Mouse (Mus musculus): ENCODE measurements around the gene Rnf34. TPM values are rescaled to one million over a fixed set of nuclear protein-coding genes. Genes with fewer than 3 reads are reported as not detected.
A peak's percentile ranks its signal among the peaks of the same experiment; 100 is the strongest.

Gene Rnf34
- polyA plus RNA-seq, 1 experiment from 2014 or later: 33.3 TPM

- no peak; the same call in 1 of the 2 replicates for TF ChIP-seq CTCF (IDR thresholded peaks at IDR 0.05; ENCODE audit: low read depth)
- no peak overlapping the region for H3K27ac ChIP-seq
- H3K4me1 ChIP-seq (replicated peaks; ENCODE audit: insufficient read depth, low read length): peaks cover 3% of the 10 kb centered on the region; the same call in 1 of the 2 replicates
- WGBS: 52% methylated on average over 3 of the region's 3 CpGs
- no peak overlapping the region for H3K4me2 ChIP-seq (ENCODE audit: low read length)
- H3K36me3 ChIP-seq (ENCODE audit: insufficient read depth, low read length): no peaks in the 10 kb centered on the region
- no peak for ATAC-seq (replicated peaks; ENCODE audit: low FRiP score, low read depth)
- H3K27me3 ChIP-seq (ENCODE audit: insufficient read depth, low read length): no peaks in the 10 kb centered on the region
- H3K4me3 ChIP-seq (replicated peaks; ENCODE audit: low read depth, low read length): no peak overlapping the region
- no peaks in the 10 kb centered on the region for H3K9me3 ChIP-seq (replicated peaks; ENCODE audit: low read length)
- peak; percentile 16 for DNase-seq (ENCODE audit: low spot score)
- no peak overlapping the region for H3K9ac ChIP-seq (ENCODE audit: low read depth, low read length)
These were observed 6.0 kb downstream of the Rnf34 start for GRCm38 (mm10) chr5:122855858-122856257.

DNA sequence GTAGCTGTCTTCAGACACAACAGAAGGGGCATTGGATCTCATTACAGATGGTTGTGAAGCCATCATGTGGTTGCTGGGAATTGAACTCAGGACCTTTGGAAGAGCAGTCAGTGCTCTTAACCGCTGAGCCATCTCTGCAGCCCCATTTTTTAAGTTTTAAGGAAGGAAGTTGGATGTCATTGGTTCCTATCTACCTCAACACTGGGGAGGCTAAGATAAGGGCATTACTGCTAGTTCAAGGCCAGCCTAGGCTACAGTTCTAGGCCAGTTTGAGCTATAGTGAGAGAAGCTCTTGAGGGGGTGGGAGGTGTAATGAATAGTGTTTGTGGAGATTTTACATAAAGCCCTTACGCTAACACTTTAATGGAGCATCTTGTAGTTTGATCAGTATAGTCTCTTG, 13.2 kb downstream of the Rnf34 start:
- no peak for TF ChIP-seq CTCF (IDR thresholded peaks at IDR 0.05; ENCODE audit: low read depth)
- no peak overlapping the region for H3K4me2 ChIP-seq (ENCODE audit: low read length)
- no peaks in the 10 kb centered on the region for H3K4me1 ChIP-seq (replicated peaks; ENCODE audit: insufficient read depth, low read length)
- no peak overlapping the region for H3K9ac ChIP-seq (ENCODE audit: low read depth, low read length)
- H3K9me3 ChIP-seq (replicated peaks; ENCODE audit: low read length): no peaks in the 10 kb centered on the region
- DNase-seq (ENCODE audit: low spot score) (no peak), ATAC-seq (replicated peaks; ENCODE audit: low FRiP score, low read depth) (no peak)
- H3K27ac ChIP-seq: no peak overlapping the region
- WGBS: 95% methylated on average over 2 of the region's 2 CpGs
- H3K4me3 ChIP-seq (replicated peaks; ENCODE audit: low read depth, low read length): no peak overlapping the region
- peaks cover 20% of the 10 kb centered on the region; the same call in 1 of the 2 replicates for H3K36me3 ChIP-seq (ENCODE audit: insufficient read depth, low read length)
- H3K27me3 ChIP-seq (ENCODE audit: insufficient read depth, low read length): no peaks in the 10 kb centered on the region

GRCm38 (mm10) chr5:122872626-122873025, 22.8 kb downstream of the Rnf34 start:
- Histone ChIP-seq H3K36me3 (ENCODE audit: insufficient read depth, low read length) (peaks cover 48% of the 10 kb centered on the region), H3K27me3 (ENCODE audit: insufficient read depth, low read length) (no peaks in the 10 kb centered on the region)
- 89% methylated on average over 3 of the region's 3 CpGs for WGBS

GRCm38 (mm10) chr5:122873573-122873972, 23.7 kb downstream of the Rnf34 start:
- TF ChIP-seq CTCF (IDR thresholded peaks at IDR 0.05; ENCODE audit: low read depth): no peak
- Histone ChIP-seq H3K27me3 (ENCODE audit: insufficient read depth, low read length) (no peaks in the 10 kb centered on the region), H3K4me2 (ENCODE audit: low read length) (no peak overlapping the region), H3K4me3 (replicated peaks; ENCODE audit: low read depth, low read length) (no peak overlapping the region), H3K4me1 (replicated peaks; ENCODE audit: insufficient read depth, low read length) (no peaks in the 10 kb centered on the region), H3K27ac (no peak overlapping the region), H3K9ac (ENCODE audit: low read depth, low read length) (no peak overlapping the region), H3K9me3 (replicated peaks; ENCODE audit: low read length) (no peaks in the 10 kb centered on the region), H3K36me3 (ENCODE audit: insufficient read depth, low read length) (peaks cover 43% of the 10 kb centered on the region)
- WGBS: 70% methylated on average over 2 of the region's 2 CpGs
- no peak for DNase-seq (ENCODE audit: low spot score)
- no peak for ATAC-seq (replicated peaks; ENCODE audit: low FRiP score, low read depth)

More at GRCm38 (mm10) chr5:122872626-122873025, 22.8 kb downstream of the Rnf34 start:
- Histone ChIP-seq H3K4me3 (replicated peaks; ENCODE audit: low read depth, low read length) (no peak overlapping the region), H3K4me1 (replicated peaks; ENCODE audit: insufficient read depth, low read length) (no peaks in the 10 kb centered on the region), H3K9ac (ENCODE audit: low read depth, low read length) (no peak overlapping the region), H3K9me3 (replicated peaks; ENCODE audit: low read length) (no peaks in the 10 kb centered on the region), H3K4me2 (ENCODE audit: low read length) (no peak overlapping the region), H3K27ac (no peak overlapping the region)
- ATAC-seq (replicated peaks; ENCODE audit: low FRiP score, low read depth) (no peak), DNase-seq (ENCODE audit: low spot score) (no peak)
- TF ChIP-seq CTCF (IDR thresholded peaks at IDR 0.05; ENCODE audit: low read depth): no peak

- Histone ChIP-seq H3K27ac (no peak overlapping the region), H3K4me2 (ENCODE audit: low read length) (no peak overlapping the region), H3K9ac (ENCODE audit: low read depth, low read length) (no peak overlapping the region), H3K9me3 (replicated peaks; ENCODE audit: low read length) (no peaks in the 10 kb centered on the region), H3K36me3 (ENCODE audit: insufficient read depth, low read length) (peaks cover 38% of the 10 kb centered on the region), H3K4me1 (replicated peaks; ENCODE audit: insufficient read depth, low read length) (no peaks in the 10 kb centered on the region), H3K27me3 (ENCODE audit: insufficient read depth, low read length) (no peaks in the 10 kb centered on the region), H3K4me3 (replicated peaks; ENCODE audit: low read depth, low read length) (no peak overlapping the region)
- ATAC-seq (replicated peaks; ENCODE audit: low FRiP score, low read depth) (no peak), DNase-seq (ENCODE audit: low spot score) (no peak)
- no peak for TF ChIP-seq CTCF (IDR thresholded peaks at IDR 0.05; ENCODE audit: low read depth)
- WGBS: 83% methylated on average over 3 of the region's 3 CpGs
These were observed 24.5 kb downstream of the Rnf34 start for GRCm38 (mm10) chr5:122874359-122874758.

GRCm38 (mm10) chr5:122876671-122877070, 26.8 kb downstream of the Rnf34 start:
- no peaks in the 10 kb centered on the region for H3K9me3 ChIP-seq (replicated peaks; ENCODE audit: low read length)
- no peak overlapping the region for H3K9ac ChIP-seq (ENCODE audit: low read depth, low read length)
- no peaks in the 10 kb centered on the region for H3K27me3 ChIP-seq (ENCODE audit: insufficient read depth, low read length)
- no peak for ATAC-seq (replicated peaks; ENCODE audit: low FRiP score, low read depth)
- H3K27ac ChIP-seq: no peak overlapping the region
- DNase-seq (ENCODE audit: low spot score): no peak
- H3K36me3 ChIP-seq (ENCODE audit: insufficient read depth, low read length): peaks cover 37% of the 10 kb centered on the region
- H3K4me1 ChIP-seq (replicated peaks; ENCODE audit: insufficient read depth, low read length): no peaks in the 10 kb centered on the region
- no peak overlapping the region for H3K4me3 ChIP-seq (replicated peaks; ENCODE audit: low read depth, low read length)
- TF ChIP-seq CTCF (IDR thresholded peaks at IDR 0.05; ENCODE audit: low read depth): no peak
- 59% methylated on average over 3 of the region's 3 CpGs for WGBS
- H3K4me2 ChIP-seq (ENCODE audit: low read length): no peak overlapping the region
